Mouse (Mus musculus) embryo, embryonic 11 days (tissue): ENCODE data around the gene Tmem174.

Source experiments
- DNase-seq: peaks from one replicate; pipeline ENCODE4 v3.0.0-alpha.2; 2015

Gene Tmem174

DNA sequence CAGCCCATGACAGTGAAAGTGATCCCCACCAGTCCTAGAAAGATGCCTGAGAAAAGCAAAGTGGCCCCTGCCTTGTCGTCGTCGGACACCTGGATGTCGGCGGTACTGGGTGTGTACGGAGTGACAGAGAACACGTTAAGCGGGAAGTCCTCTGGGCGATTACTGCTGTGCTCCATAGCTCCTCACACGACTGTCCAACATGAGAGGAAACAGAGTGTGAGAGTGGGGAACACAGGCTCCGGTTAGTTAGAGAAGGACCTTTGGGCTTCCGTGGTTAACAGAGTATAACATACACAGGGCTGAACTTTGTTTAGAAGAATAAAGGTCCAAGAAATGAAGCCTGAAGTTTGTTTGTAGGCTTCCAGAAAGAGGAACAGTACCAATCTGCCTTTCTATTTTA is at the start of gene Tmem174:
Gene Tmem174 (minus strand): TSS at position 266 of the 400 bp plus-strand sequence.
- DNase-seq, result no peak

DNA sequence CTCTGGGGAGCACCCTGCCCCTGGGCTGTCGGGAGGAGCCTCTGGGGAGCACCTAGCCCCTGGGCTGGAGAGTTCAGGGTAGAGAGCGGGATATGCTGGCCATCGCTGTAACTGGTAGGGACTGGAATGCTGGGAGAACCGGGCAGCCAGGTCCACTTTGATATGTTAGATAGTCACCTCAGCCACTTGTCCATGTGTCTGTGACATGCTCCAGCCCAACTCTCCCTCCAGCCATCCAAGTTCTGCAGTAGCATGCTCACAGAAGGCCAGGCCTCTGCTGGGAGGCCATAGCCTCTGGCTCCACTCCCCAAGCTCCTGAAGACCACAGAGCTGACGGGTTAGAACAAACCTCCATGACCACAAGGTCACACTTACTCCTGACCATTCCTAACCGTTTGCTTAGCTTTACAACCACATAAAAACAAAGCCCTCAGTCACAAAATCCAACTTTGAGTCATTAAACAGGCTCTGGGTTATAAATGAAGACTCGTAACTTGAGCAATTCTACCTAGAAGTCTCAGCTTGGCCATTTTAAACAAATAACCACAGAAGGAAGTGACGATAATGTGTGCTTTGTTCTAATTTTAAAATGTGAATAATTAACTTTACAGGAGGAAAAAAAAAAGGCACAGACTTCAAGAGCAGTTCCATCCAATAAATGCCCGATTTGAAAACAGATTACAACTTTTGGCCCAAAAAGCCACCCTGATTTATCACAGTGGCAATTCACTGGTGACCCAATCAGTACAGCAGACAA is 47.1 kb upstream of the Tmem174 start:
- no peak for DNase-seq

DNA sequence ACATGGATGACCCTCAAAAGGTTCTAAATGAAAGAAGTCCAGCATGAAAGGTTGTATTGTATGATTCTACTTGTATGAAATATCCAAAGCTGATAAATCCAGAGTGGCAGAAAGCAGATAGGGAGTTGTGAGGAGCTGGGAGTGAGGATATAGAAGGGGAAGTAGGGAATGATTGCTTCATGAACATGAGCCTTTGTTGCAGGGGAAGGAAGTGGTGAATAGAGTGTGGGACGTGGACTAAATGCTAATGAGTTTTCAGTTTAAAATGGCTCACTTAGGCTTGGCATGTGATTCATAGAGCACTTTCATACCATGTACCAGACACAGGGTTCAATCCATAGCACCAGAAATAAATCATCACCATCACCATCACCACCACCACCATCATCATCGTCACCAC is 46.2 kb upstream of the Tmem174 start:
- DNase-seq, result no peak

DNA sequence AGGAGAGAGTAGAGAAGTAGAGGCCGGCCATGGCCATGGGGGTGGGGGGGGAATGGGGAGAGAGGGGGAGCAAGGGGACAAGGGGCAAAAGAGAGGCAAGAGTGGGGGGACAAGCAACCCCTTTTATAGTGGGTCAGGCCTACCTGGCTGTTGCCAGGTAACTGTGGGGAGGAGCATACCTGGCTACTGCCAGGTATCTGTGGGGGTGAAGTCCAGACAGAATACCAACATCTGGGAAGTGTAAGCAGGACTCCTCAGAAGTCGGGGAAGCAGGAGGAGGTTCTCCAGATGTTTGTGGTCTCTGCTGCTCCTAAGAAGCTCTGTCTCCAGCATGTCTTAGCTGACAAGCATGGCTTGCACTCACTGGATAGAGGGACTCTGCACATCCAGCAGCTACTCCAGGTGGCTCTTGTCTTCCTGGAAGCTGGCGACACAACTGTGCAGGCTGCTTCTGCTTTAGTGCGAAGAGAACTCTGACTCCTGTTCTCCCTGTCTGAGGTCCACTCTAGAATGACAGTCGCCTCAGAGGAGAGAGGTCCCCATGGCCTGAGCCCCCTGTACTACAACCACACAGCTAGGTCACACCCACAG is 43.4 kb upstream of the Tmem174 start:
- no peak for DNase-seq

DNA sequence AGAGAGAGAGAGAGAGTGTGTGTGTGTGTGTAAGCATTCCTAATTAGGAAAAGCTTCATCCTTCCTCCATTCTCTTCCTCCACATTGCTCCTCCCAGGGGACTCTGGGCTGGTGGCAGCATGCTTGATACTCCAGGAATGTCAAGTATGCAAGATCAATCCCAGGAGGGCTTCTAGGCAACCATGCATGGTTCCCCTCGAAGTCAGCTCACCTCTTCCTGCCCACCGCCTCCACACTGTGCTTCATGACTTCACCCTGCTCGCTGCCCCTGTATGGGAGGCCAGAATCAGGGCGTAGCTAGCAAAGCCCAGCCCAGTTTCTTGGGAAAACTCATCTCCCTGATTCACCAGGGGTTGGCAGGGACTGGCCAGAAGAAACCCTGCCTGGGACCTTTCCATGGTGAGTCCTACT is 42.4 kb upstream of the Tmem174 start:
- peak; percentile 60 for DNase-seq

DNA sequence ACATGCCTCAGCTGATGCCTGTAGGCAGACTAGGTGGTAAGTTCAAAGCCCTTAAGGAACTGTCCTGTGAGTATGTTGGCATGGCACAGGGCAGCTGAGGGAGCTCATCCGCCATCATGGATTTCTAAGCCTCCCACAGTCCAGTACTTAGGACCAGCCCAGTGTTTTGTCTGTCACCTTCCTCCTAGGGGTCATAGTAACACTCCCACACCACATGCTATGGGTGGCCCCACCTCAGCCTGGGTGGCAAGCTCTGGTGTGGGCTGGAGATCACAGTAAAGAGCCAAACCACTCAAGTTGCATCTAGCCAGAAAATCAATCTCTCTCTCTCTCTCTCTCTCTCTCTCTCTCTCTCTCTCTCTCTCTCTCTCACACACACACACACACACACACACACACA is 42.0 kb upstream of the Tmem174 start:
- DNase-seq, result no peak

DNA sequence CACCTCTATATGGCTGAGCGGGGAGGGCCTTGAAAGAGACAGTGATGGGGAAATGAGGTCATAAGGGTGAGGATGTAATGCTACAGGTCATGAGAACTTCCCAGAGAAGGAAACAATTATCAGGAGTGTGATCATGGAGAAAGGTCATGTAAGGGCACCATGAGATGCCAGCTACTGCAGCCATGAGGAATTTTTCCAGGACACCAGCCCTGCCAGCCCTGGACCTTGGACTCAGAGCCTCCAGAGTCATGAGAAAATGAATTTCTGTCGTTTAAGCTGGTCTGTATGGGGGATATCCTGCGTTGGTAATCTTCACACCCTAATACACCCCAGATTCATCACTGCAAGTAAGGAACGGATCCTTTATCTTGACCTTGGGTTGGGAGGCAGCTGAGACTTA is 36.7 kb upstream of the Tmem174 start:
- no peak for DNase-seq

DNA sequence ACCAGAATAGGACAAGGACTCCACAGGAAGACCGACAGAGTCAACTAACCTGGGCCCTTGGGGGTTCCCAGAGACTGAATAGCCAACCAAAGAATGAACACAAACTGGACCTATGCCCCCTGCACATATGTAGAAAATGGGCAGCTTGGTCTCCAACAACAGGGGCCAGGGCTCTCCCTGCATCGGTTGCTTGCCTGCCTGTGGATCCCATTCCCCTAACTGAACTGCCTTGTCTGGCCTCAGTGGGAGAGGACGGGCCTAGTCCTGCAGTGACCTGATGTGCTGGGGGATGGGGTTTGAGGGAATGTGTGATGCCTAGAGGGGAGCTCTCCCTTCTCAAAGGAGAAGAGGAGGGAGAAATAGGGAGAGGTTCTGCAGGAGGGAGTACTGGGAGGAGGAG is 32.1 kb upstream of the Tmem174 start:
- no peak for DNase-seq

DNA sequence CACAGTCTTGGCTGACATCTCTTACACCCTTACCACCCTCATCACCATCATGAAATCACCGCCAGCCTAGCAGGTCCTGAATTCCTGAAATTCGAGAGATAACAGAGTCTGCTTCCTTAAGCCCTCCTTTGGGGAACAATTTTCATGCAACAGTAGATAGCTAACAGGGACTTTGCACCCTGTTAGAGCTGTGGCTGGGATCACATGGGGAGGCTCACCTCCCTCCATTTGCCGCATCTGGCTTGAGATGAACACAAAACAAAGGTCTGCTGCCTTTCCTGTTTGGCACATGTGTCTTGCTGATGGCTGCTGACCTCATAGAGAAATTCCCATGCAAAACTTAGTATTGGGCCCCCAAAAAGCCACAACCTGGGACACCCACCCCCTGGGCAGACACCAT is 30.1 kb upstream of the Tmem174 start:
- no peak for DNase-seq

DNA sequence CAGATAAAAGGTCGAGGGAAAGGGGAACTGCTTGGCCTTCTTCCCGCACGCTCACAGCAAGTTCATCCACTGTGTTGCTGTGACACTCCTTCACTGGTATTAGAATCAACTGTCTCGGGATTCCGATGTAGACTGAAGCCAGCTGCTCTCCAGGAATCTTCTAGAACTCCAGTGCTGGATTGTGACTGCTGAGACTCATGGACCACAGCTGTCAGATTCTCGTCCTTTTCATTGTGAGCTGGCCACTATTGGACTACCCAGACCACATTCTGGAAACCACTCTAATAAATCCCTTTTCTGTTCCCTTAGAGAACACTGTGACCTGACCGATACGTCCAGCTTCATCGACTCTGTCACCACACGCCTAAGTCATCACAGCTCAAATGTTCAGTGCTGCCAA is 28.0 kb upstream of the Tmem174 start:
- DNase-seq, result no peak

DNA sequence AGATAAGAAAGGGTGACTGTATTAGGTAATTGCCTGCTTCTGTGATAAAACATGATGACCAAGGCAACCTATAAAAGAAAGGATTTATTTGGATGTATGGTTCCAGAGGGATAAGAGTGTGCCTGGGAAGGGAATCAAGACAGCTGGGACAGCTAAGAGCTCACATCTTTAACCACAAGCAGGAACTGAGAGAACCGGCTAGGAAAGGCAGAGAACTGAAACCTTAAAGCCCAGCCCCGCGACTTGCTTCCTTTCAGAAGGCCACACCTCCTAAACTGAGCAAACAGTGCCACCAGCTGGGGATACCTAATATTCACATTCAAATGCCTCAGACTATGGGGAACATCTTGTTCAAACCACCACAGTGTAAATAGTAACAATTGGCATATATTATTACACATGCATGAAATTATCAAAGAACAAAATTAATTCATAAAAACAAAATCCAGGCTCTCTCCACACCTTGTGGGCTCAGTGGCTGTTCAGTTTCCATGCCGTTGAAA is 25.0 kb upstream of the Tmem174 start:
- no peak for DNase-seq

DNA sequence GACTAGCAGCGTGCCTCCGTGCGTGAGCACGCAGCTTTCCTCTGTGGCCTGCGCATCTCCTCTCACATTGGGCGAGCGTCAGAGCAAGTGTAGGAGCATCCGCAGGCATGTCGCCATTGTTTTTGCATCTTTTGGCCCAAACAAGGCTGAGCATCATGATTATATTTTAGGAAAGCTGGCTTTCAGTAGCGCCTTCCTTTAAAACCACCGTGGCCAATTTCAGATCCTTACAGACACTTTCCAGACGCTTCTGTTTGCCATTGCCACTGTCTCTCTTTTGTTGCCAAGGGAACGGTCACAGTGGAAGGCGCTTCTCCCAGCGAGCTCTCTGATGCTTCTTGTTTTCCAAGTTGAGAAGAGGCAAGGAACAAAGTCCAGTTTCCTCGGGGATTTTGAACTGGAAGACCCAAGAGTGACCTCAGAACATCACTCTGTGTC is 18.8 kb upstream of the Tmem174 start:
- DNase-seq, result no peak

DNA sequence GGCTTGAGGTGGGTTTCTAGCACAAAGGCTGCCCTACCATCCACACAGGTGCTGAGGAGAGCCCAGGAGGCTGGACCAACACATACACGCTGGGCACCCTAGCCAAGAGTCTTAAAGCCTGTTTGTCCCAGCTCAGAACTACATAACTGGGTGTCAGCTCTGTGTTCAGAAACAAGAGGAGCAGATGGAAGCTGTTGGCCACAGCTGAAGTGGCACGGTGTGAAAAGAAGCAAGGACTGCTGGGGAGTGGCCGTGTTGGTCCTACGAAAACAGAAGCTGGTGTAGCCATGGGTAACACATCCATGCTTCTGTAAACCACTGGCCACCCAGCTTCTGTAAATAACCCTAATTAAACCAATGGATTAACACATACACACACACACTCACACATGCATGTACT is 18.1 kb upstream of the Tmem174 start:
- no peak for DNase-seq

DNA sequence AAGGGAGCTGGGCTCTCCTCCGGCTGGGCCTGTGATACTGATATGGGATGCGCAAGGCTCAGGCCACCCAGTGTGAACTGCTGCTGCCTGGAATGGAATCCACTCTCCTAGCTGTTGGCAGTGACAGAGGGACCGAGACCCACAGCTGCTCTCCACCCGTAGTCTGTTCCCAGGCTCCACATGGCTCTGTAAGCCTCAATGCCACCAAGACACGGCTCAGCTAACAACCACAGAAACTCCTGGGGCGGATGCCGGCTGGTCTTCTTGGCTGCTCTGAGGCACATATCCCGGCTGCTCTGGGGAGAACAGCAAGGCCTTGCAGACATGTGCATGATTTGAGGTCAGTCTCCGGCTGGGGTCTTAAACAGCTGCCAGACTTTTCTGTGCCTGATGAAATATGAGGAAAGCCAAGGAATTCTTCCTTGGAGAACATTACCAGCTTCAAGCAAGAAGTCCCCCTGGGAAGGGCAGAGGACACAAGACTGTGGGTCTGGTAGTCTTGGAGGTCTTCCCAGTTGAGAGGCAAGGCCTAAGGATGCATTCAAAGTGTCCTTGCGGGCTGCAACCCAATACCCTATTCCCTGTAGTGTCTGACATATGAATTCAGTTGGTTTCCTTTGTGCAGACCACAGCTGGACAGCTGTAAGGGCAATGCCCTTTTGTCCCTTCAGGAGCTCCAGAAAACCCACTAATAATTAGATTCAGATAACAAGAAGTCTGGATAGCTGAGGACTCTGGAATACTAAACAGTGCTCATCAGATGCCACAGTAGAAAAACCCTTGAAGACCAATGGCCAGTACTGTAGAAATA is 17.1 kb upstream of the Tmem174 start:
- no peak for DNase-seq

DNA sequence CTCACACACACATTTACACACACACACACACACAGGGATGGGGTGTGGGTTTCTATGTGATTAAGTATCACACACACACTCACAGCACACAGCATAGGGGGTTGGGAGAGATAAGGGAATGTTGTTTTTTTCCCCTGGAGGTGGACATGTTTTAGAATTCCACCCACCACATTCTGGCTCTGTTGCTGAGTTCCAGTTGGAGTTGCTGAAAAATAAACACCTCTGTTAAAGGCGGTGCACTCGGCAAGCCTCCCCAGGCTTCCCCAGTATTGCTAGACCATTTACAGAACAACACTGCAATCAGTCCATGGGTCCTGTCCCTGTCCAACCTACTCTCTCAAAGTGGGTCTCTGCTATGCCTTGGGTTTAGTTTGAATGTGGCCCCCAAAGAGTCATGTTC is 15.0 kb upstream of the Tmem174 start:
- no peak for DNase-seq

DNA sequence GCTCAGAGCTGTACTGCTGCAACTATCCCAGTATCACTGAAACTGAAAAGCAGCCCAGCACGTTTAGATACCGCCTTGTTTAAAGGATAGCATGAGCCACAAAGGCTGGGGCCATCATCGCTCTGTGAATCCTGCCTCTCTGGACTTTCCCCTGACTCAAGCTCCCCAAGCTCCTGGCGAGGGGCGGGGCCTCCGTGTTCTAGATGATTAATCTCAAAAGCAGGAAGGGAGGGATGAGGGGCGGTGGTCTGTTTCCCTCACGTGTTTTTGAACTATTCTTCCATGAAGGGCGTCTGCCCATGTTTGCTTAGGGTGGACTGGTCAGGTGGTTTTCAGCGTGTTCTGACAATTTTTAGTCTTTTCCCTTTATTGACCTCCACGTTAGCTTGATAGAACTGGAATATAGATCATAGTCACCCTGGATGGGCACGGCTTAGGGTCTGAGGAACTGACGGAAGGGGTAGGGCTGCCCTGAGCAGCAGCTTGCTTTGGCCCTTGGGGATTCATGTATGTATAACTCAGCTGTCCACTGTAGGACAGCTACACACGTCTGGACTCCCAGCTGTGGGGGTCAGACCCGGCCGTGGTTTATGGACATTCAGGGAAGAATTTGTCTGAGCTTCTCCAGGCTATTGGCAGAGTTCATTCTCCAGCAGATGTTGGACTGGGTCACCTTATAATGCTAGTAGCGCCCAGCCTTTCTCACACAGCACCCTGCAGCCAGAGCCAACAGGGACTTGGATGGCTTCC is 14.2 kb upstream of the Tmem174 start:
- no peak for DNase-seq

DNA sequence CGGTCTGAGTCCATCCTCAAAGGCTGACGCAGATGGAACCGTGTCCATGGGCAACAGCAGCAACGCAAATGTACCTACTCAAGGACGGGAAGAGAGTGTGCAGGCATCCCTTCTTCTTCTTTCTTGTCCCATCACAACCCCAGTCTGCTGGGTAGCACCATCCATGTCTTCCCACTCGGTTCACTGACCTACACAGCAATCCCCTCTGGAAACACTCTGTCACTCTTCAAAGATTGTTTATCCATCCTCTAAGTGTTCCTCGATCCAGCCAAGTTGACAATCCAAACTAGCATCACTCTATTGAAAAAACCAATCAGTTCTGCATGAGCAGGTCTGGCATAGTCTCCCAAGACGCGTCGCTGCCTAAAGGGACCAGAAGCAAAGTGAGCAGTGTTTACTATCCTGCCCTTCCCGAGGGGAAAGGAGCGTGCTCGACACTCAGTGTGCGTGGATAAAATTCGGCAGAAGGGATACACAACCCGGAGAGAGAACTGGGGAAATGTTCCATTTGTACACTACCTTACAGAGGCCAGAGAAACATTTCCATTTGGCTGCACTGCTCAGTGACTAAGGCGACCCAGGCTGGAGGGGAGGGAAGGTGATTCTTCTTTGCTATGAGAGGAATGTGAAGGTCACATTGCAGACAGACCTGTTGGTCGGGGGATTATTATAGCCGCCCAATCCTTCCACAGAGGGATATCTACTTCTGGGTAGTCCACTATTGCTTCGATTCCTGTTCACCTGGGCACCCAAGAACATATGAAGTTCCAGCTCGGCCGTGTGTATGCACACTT is 10.8 kb upstream of the Tmem174 start:
- no peak for DNase-seq

DNA sequence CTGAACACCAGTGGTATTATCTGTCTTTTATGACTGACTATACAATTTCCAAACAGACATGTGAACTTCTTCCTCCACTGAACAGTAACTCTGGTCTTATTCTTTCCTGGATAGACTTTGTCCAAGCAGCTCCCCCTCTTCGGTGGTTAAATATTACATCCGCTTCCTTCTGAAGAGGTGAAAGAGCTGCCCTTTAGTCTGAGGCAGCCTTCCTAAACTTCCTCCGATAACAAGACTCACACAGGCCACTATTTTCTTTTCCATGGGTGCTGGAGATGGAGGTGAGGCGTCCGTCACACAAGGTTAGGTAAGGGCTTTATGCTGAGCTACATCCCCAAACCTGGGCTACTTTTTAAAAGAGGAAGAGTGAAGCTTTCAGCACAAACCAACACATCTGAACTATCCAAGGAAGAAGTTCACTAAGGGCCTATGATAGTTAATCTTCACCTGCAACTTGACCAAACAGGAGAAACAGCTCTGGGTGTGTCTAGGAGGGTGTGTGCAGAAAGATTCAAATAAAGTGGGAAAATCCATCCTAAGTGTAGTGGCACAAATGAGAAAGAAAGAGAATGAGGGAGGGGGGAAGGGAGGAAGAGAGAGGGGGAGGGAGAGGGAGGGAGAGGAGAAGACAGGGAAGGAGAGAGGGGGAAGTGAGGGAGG is 1.4 kb upstream of the Tmem174 start:
- no peak for DNase-seq

DNA sequence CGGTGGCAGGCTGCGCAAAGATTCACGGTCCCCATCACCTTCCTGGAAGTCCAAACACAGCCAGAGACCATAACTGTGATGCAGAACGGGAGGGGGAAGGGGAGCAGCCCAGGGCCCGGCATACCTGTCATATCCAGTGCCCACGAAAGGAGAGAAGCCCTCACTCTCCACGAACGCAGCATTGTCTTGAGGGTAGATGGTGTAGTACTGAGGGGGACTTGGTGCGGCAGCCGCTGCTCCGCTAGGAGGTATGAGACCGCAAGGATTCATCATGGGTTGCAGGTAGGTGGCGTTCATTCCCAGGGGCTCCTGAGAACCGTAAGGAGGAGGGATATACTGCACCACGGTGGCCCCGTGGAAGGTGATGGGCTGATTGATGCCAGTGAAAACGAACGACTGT is 639 bp downstream of the Tmem174 start:
- no peak for DNase-seq

DNA sequence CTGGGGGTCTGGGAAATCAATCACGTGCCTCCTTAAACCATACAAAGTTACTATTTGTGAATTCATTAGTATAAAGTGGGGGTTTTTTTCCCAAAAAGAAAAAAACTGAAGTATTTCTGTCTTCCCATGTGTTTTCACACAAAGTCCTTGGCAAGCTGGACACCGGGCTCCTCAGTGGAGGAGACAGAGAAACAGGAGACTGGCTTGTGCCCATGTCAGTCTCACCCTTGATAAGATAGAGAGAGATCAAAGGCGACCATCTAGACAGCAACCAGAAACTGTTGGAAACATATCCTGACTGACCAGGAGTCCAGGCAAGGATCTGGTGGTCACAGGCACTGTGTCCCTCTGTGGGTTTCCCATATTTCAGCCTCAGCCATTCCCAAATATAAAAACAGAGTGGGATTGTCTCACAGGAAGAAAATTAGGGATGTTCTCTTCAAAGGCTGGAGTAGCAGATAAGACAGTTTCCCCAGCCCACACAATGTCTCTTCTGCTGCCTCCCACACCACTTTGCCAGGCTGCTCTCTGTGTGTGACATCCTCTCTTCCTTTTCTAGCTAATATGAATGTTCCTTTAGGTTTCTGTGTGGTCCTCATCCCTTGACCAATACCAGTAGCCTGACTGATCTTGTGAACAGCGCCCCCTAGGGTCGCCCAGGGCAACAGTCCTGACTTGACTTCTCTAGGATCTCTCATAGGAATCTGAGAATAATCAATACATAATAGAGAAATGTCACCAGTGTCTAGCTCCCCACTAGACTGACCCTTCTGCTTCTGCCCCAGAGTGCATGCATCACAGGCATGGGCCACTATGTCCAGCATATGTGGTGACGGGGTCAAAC is 3.3 kb downstream of the Tmem174 start:
- DNase-seq, result no peak
